Mouse (Mus musculus): ENCODE measurements around the gene Serpina1b.
"Not testable (repeated sequence)": the region's sequence is repeated elsewhere in the genome, so short reads cannot be mapped to it uniquely, and the experiment has no call there.

Gene Serpina1b

GRCm38 (mm10) chr12:103830273-103830672, at the start of gene Serpina1b:
TSS of gene Serpina1b (minus strand) at chr12:103830373.
- DNase-seq (ENCODE audit: low read depth): not testable (repeated sequence)

- not testable (repeated sequence) for DNase-seq (ENCODE audit: low read depth)
Observed at GRCm38 (mm10) chr12:103866873-103867272, 36.7 kb upstream of the Serpina1b start.

GRCm38 (mm10) chr12:103863101-103863974, 33.2 kb upstream of the Serpina1b start, which contains the start of gene Serpina1a:
TSS of gene Serpina1a (minus strand) at chr12:103863562.
- not testable (repeated sequence) for DNase-seq (ENCODE audit: low read depth)

DNA sequence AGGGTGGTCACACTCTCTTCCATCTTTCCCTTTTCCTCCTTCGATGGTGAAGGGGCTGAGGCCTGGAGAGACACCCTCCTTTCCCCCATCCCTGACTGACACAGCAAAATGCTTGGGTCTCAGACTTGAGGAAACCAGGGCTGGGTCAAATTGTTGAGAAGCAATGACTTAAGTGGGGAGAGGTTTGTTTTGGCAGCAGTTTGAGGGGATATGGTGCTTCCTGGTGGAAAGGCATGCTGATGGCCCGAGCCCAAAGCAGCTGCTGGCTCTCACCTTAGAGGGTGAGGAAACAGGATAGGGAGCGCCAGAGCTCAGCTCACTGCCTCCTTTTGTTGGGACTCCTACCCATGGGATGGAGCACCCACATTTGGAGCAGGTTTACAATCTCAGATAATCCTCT, 30.8 kb upstream of the Serpina1b start:
- no peak for DNase-seq (ENCODE audit: low read depth)

DNA sequence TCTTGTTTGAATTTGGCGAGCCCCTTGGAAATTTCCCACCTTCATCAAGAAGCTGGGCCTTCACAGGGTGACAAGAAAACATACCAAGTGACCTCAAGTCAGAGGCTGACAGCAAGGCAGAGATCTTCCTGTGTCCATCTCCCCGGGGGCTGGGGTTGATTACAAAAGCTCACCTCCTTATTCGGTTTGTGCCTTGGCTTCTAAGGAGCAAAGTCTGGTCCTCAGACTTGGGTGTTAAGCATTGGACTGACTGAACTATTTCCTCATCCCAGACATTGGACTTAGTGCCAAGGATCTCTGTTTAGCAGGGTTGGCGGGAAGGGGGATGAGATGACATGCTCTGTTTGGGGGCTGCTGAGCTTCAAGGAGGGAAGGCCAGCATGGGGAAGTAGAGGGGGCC, 30.4 kb upstream of the Serpina1b start:
- not testable (repeated sequence) for DNase-seq (ENCODE audit: low read depth)

DNA sequence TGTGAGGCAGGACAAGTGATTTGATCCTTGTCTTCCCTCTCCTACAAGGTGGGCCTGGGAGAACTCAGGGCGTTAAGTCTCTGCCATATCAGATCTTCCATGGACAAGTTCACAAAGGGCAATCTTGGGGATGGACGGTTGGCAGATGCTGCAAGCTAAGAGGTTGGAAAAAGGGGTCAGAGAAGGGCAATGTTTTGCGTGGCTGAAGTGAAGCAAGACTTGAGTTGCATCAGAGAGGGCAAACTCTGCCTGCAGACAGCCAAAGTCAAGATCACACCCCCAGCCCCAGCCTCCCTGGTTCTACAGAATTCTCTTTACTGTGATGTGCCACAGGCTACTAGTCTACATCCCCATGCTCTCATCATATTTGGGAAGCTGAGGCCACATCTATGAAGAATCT, 29.4 kb upstream of the Serpina1b start:
- DNase-seq (ENCODE audit: low read depth): not testable (repeated sequence)

DNA sequence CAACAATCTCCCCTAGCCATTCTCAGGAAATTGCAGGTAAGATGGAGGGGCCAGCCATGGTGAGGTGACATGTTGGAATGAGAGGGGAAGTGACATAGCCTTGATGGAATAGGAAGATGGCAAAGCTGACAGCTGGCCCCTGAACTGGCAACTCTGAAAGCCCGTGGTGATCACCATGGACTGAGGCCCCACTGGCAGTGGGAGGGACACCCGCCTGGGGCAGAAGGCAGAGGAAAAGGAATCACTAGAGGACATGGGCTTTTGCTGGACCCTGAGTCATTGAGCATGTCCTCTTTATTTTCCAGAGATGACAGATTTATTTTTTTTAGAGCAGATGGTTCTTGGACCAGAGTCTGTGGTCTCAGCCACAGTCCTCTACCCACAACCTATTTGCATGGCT, 22.9 kb upstream of the Serpina1b start:
- not testable (repeated sequence) for DNase-seq (ENCODE audit: low read depth)

GRCm38 (mm10) chr12:103827661-103828372, 2.4 kb downstream of the Serpina1b start:
- not testable (repeated sequence) for DNase-seq (ENCODE audit: low read depth)

GRCm38 (mm10) chr12:103823826-103824225, 6.3 kb downstream of the Serpina1b start:
- not testable (repeated sequence) for DNase-seq (ENCODE audit: low read depth)

DNA sequence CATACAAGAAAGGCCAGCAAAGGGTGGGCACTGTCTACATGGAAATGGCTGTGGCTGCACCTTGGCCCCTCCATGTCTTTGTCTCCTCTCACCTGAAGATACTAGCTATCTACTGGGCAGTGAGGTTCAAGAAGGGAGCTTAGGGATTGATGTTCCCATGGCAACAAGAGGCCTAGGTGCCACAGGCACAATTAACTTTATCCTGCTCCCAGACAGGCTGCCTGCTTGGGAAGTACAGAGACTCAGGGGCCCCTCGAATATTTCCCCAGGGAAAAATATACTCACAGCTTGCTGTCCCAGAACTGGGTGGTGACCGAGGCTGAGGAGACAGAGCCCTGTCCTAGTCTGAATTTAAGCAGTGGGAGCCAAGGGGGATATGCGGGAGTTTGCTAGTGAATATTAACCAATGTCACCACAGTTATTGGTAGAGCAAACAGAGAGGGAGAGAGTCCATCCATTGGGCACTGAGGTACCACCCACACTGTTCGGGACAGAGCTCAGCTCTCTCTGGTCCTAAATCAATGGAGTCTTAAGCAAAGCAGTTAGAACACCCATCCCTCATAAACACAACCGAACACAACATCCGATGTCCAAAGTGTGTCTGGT, 56.8 kb downstream of the Serpina1b start, which contains the start of gene Serpina1d:
Gene Serpina1d, minus strand, starts transcription at position 347 of the 606 bp plus-strand sequence.
- DNase-seq (ENCODE audit: low read depth): not testable (repeated sequence)

GRCm38 (mm10) chr12:103770597-103770996, 59.6 kb downstream of the Serpina1b start:
- not testable (repeated sequence) for DNase-seq (ENCODE audit: low read depth)

DNA sequence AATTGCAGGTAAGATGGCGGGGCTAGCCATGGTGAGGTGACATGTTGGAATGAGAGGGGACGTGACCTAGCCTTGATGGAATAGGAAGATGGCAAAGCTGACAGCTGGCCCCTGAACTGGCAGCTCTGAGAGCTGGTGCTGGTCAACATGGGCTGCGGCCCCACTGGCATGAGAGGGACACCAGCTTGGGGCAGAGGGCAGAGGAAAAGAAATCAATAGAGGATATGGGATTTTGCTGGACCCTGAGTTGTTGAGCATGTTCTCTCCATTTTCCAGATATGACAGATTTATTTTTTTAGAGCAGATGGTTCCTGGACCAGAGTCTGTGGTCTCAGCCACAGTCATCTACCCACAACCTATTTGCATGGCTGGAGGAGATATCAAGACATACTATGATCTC, 67.1 kb downstream of the Serpina1b start:
- not testable (repeated sequence) for DNase-seq (ENCODE audit: low read depth)

DNA sequence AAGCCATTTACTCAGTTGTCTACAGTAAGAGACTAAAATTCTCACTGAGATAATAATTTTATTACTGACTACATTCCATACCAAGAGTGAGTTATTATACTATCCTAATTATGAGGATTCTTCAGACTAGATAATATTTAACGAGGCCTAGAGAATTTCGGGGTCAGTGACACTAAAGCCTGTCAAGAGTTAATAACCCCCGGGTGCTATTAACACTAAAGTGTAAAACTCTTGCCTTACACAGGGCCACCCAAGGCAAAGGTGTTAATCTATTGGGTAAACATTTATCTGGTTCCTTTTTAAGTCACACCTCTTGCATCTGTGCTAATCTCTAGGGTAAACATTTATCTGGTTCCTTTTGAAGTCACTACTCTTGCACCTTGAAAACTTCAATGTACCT, 69.9 kb downstream of the Serpina1b start:
- DNase-seq (ENCODE audit: low read depth): not testable (repeated sequence)

- not testable (repeated sequence) for DNase-seq (ENCODE audit: low read depth)
Observed at GRCm38 (mm10) chr12:103745957-103746356, 84.2 kb downstream of the Serpina1b start.

GRCm38 (mm10) chr12:103737791-103738580, 92.2 kb downstream of the Serpina1b start:
- DNase-seq (ENCODE audit: low read depth): not testable (repeated sequence)

- not testable (repeated sequence) for DNase-seq (ENCODE audit: low read depth)
Observed at GRCm38 (mm10) chr12:103735566-103735965, 94.6 kb downstream of the Serpina1b start.

GRCm38 (mm10) chr12:103735101-103735500, 95.1 kb downstream of the Serpina1b start:
- DNase-seq (ENCODE audit: low read depth): not testable (repeated sequence)

- no peak for DNase-seq (ENCODE audit: low read depth)
Observed at GRCm38 (mm10) chr12:103711537-103711936, 118.6 kb downstream of the Serpina1b start.

DNA sequence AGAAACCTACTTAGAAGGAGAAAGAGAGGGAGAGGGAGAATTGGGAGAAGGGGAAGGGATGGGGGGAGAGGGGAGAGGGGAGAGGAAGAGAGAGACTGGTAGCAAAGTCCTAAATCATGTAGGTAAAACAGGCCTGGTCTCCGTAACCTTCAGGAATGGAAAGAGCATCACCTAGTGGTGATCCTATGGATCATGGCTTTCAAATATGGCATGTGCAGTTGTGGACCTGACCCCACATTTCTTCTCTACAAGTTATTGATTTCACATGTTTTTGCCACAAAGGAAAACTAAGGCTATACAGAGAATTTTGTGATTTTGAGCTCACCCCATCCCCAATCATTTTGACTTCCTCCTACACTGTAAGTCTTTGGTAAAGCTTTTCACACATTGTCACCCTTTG, 119.8 kb downstream of the Serpina1b start:
- no peak for DNase-seq (ENCODE audit: low read depth)

DNA sequence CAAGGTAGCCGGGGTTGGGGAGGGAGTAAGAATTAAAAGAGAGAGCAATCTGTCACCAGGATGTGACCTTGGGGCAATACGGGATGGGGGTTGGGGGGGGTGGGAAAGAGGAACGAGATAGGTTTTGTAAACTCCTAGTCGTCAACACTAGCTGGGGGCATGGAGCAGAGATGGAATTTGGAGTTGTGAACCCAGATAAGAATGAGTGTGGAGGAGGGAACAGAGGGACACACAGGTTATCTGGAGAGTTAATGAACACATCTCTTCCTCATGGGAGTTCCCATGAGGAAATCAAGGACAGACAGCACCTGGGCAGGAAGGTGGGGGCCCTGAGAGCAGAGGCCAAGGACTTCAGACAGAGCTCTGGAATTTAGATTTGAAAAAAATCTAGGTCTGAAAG, 124.1 kb downstream of the Serpina1b start:
- no peak for DNase-seq (ENCODE audit: low read depth)

DNA sequence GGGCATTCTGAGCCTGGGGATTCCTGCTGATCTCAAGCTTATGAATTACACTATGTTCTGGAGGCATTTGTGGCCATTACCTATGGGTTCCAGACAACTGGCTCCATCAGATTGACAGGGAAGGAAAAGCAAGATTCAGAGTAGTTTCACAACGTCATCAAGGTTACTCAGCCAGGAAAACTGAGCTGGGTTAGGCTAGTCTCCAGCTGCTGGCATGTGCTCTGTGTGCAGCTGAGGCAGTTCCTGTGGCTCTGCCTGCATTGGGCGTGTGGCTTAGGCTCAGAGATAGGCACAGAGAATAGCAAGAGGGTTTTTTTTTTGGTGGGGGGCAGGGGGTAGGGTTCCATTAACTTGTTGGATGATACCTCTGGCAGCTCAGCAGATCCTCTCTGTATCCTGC, 124.6 kb downstream of the Serpina1b start:
- no peak for DNase-seq (ENCODE audit: low read depth)
